Mouse (Mus musculus) CD4-positive, CD25-positive, alpha-beta regulatory T cell, adult 2 months (primary cell): Measurements from ENCODE around the gene Smpd4.

Experiments used
- DNase-seq: peaks from one replicate; pipeline ENCODE4 v3.0.0-alpha.2; 2012; ENCODE audit warnings: low read depth, low spot score

Gene Smpd4

GRCm38 (mm10) chr16:17619198-17620105 is at the start of gene Smpd4:
Smpd4 (plus strand) TSS chr16:17619354.
- DNase-seq = peak; percentile 92

- peak; percentile 27 for DNase-seq
Observed at GRCm38 (mm10) chr16:17575870-17576824, 43.0 kb upstream of the Smpd4 start.

DNA sequence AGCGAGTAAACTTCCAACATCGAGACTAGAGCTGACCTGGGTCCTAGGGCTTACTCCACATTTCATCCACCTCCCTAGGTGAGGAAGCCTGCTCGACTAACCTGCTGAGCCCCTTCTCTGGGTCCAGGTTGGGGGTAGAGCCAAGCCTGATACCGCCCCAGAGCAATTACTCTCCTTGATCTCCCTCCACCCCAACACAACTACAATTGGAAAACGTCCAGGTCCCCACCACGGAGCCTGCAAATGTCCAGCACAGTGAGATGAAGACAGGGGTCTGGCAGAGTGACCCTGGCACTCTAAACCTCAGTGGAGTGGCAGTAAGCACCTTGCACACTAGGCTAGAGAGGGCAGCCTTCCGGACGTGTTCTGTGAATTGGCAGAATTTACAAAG is 42.3 kb upstream of the Smpd4 start:
- DNase-seq = no peak

- peak; percentile 54 for DNase-seq
Observed at GRCm38 (mm10) chr16:17583064-17583463, 36.1 kb upstream of the Smpd4 start, which contains the start of gene Slc7a4. Slc7a4 (minus strand) TSS chr16:17583214.

DNA sequence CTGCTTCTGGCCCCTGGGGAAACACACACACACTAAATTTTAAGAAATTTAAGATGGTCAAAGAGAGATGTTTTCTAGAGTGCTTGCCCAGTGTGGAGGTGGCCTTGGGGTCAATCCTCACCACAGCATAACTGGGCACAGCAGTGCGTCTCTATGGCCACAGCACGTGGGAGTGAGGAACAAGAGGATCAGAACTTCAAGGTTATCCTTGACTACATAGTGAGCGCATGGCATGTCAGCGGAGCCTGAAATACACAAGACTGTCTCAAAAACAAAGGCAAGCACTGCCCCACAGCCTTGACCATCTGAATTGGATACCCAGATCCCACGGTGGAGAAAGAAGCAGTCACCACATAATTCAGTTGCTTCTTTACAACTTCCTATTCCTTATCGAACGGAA is 34.6 kb upstream of the Smpd4 start:
- DNase-seq = no peak

DNA sequence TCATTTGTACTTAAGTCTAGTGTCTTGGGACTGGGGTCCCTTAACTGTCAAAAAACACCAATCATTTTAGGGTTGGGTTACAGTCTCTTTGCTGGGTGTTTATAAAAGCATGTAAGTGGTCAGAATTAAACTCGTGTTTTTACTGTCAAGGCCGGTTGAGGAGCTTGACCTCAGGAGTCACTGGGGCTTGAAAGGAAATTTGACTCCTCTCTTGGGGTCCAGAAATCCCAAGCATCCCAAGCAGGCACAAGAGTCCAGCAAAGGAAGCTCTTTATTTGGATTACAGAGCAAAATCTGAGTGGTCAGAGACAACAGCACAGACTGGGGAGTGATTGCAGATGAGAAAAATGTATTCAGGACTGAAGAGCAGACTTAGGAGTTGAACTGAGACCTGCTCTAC is 28.4 kb upstream of the Smpd4 start:
- DNase-seq = no peak

DNA sequence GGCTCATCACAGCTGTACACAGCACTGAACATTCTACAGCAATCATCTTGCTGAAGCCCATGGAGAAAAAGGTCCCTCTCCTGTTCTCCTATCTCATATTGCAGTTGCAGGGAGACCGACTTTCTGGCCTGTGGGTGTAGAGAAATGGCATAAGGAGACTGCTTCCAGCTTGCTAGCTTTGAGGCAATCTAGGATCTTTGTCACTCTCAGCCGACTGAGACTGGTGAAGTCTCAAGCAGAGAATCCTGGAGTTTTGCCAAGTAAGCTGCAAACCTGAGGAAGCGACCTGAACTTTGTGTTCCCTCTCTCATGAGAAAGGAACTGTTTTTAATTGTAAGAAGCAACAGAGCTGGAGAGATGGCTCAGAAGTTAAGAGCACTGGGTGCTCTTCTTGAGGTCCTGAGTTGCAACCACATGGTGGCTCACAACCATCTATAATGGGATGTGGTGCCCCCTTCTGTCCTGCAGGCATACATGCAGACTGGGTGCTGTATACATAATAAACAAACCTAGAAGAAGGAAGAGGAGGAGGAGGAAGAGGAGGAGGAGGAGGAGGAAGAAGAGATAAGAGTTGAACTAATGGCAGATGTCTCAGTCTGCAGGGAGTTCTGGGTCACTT is 18.1 kb upstream of the Smpd4 start:
- DNase-seq = peak; percentile 24

GRCm38 (mm10) chr16:17604941-17605340 is 14.2 kb upstream of the Smpd4 start:
- DNase-seq = no peak

GRCm38 (mm10) chr16:17605684-17606083 is 13.5 kb upstream of the Smpd4 start:
- DNase-seq = no peak

DNA sequence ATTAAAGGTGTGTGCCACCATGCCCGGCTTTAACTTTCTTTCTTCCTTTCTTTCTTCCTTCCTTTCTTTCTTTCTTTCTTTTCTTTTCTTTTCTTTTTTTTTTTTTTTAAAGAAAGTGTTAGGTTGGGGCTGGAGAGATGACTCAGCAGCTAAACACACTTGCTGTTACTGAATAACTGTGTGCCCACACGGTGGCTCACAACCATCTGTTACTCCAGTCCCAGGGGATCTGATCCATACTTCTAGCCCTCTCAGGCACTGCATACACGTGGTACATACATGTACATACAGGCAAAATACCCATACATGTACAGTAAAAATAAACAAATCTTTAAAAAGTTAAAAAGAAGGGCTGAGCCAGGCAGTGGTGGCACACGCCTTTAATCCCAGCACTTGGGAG is 7.8 kb upstream of the Smpd4 start:
- no peak for DNase-seq

GRCm38 (mm10) chr16:17614740-17615139 is 4.4 kb upstream of the Smpd4 start:
- peak; percentile 54 for DNase-seq

GRCm38 (mm10) chr16:17616212-17616611 is 2.9 kb upstream of the Smpd4 start:
- DNase-seq = no peak

DNA sequence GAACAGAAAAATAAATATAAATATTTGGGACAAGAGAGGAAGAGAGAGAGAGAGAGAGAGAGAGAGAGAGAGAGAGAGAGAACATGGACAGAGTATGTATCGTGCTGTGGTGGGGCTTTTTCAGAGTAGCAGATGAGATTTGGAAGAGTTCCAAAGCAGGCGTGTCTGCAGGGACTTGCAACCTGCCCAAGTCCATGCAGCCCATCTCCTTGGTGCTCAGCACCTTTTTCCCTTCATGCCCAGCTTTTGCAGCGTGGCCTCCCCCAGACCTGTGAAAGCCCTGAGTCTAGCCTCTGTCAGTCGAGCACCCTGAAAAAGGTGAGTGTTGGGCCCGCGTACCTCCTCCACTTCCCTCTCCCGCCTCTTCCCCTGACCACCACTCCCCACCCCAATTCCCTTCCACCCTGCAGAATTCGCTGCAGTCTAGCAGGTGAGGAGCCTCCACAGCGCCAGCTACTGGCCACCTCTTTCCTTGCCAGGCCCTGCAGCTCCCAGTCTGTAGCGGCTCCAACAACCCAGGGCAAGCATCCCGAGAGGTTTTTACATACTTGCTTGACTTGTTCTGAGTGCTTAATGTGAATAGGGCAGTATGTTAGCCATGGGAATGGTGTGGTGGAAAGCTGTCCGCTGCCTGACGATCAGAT is 1.1 kb upstream of the Smpd4 start:
- peak; percentile 75 for DNase-seq

- DNase-seq = no peak
Observed at GRCm38 (mm10) chr16:17621936-17622335, 2.8 kb downstream of the Smpd4 start.

DNA sequence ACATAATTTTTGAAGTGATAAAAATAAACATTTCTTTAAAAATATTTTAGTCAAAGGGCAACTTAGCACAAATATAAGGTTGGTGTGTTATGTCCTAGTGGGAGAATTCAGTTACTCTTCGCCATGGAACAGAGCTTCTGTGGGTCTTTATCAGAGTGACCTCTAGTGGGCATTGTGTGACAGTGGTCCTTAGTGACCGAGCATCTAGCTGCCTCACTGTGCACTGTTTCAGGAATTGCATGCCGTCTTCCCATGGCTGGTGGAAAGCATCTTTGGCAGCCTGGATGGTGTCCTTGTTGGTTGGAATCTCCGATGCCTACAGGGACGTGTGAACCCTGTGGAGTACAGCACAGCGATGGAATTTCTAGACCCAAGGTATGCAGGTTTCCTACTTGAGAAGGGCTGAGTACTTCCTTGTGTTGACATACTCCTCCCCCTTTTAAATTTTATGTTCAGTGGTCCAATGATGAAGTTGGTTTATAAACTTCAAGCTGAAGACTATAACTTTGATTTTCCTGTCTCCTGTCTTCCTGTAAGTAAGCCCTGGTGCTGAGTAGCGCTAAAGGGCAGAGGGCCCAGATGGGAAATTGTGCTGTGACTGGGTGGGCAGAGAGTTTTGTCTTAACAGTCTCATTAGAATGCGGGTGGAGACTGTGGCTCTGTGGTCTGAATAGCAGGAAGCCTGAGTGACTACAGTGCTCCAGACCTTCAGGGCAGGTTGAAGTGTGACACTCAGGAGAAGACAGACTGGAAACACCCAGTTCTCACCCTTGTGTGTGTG is 6.5 kb downstream of the Smpd4 start:
- DNase-seq = peak; percentile 40

- no peak for DNase-seq
Observed at GRCm38 (mm10) chr16:17626269-17626555, 7.1 kb downstream of the Smpd4 start.

DNA sequence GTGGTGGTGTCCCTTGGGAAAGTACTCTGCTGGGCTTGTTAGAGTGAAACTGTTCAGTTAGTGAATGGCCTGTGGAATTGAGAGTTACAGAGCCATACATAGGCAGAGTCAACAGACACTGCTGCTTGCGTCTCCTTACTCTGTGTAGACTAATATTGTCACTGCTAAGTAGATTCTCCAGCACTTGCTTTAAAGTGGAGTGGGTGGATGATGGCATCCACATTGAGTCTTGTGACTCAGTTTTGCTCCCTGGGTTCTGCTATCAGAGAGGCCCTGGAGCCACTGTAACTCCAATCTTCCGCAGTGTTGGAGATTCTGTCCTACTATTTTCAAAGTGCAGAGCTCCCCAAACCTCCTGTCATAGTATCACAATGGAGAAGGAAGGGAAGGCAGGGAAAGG is 13.4 kb downstream of the Smpd4 start:
- DNase-seq = no peak

GRCm38 (mm10) chr16:17633481-17634181 is 14.5 kb downstream of the Smpd4 start:
- no peak for DNase-seq

- DNase-seq = no peak
Observed at GRCm38 (mm10) chr16:17636904-17637303, 17.8 kb downstream of the Smpd4 start.

DNA sequence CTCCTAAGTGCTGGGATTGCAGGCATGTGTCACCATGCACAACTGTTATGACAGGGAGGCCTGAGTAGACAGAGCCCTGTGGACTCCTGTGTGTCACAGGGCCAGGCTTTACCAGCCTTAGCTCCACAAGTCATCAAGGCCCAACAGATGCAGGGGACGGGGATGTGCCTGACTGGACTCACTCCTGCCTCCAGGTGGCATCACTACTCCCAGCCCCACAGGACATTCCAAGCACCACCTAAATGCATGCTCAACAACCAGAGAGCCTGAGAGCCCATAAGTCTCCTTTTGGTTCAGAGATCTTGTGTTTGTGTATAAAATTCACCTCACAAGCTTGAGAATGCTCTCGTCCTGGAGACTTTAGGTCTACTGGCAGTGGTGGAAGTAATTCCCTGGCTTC is 18.5 kb downstream of the Smpd4 start:
- DNase-seq = no peak
